Mouse (Mus musculus): Measurements from ENCODE around the gene Kcng4. TPM values are rescaled to one million over a fixed set of nuclear protein-coding genes. Genes with fewer than 3 reads are reported as not detected.

Kcng4 gene
- total RNA-seq, 2 experiments from 2014 or later: 0.06 to 0.16 TPM

- intact Hi-C loops (cut with DNase I): no loop called here
- DNase-seq (ENCODE audit: low spot score): no peak
These were observed 9.0 kb upstream of the Kcng4 start for GRCm38 (mm10) chr8:119644429-119644960.

GRCm38 (mm10) chr8:119642960-119643359 is 7.5 kb upstream of the Kcng4 start:
- intact Hi-C loops (cut with DNase I): no loop called here
- DNase-seq (ENCODE audit: low spot score): no peak

- DNase-seq (ENCODE audit: low spot score): no peak
- intact Hi-C loops (cut with DNase I): no loop called here
These were observed 5.6 kb upstream of the Kcng4 start for GRCm38 (mm10) chr8:119641058-119641457.

- no peak for DNase-seq (ENCODE audit: low spot score)
- intact Hi-C loops (cut with DNase I): no loop called here
These were observed 4.3 kb upstream of the Kcng4 start for GRCm38 (mm10) chr8:119639798-119640197.

- DNase-seq (ENCODE audit: low spot score): no peak
- intact Hi-C loops (cut with DNase I): no loop called here
These were observed 2.8 kb upstream of the Kcng4 start for GRCm38 (mm10) chr8:119638261-119638660.

- no peak for DNase-seq (ENCODE audit: low spot score)
- intact Hi-C loops (cut with DNase I): no loop called here
These were observed 1.9 kb upstream of the Kcng4 start for GRCm38 (mm10) chr8:119637381-119637780.

- intact Hi-C loops (cut with DNase I): no loop called here
- DNase-seq (ENCODE audit: low spot score): no peak
These were observed 1.3 kb upstream of the Kcng4 start for GRCm38 (mm10) chr8:119636766-119637165.

- intact Hi-C loops (cut with DNase I): no loop called here
- no peak for DNase-seq (ENCODE audit: low spot score)
These were observed 478 bp upstream of the Kcng4 start for GRCm38 (mm10) chr8:119635958-119636357.

- DNase-seq (ENCODE audit: low spot score): no peak
- intact Hi-C loops (cut with DNase I): no loop called here
These were observed 704 bp downstream of the Kcng4 start for GRCm38 (mm10) chr8:119634616-119635336.

GRCm38 (mm10) chr8:119632909-119633308 is 2.6 kb downstream of the Kcng4 start:
- no peak for DNase-seq (ENCODE audit: low spot score)
- intact Hi-C loops (cut with DNase I): no loop called here

GRCm38 (mm10) chr8:119632246-119632645 is 3.2 kb downstream of the Kcng4 start:
- no peak for DNase-seq (ENCODE audit: low spot score)
- intact Hi-C loops (cut with DNase I): no loop called here

- DNase-seq (ENCODE audit: low spot score): no peak
- intact Hi-C loops (cut with DNase I): no loop called here
These were observed 4.6 kb downstream of the Kcng4 start for GRCm38 (mm10) chr8:119630841-119631240.

GRCm38 (mm10) chr8:119627613-119628359 is 7.7 kb downstream of the Kcng4 start:
- intact Hi-C loops (cut with DNase I): no loop called here
- DNase-seq (ENCODE audit: low spot score): no peak

GRCm38 (mm10) chr8:119627199-119627598 is 8.3 kb downstream of the Kcng4 start:
- no peak for DNase-seq (ENCODE audit: low spot score)

GRCm38 (mm10) chr8:119625788-119626187 is 9.7 kb downstream of the Kcng4 start:
- no peak for DNase-seq (ENCODE audit: low spot score)
- intact Hi-C loops (cut with DNase I): no loop called here

More at GRCm38 (mm10) chr8:119627199-119627598, 8.3 kb downstream of the Kcng4 start:
- intact Hi-C loops (cut with DNase I): no loop called here

- intact Hi-C loops (cut with DNase I): no loop called here
- DNase-seq (ENCODE audit: low spot score): no peak
These were observed 10.6 kb downstream of the Kcng4 start for GRCm38 (mm10) chr8:119624916-119625315.

GRCm38 (mm10) chr8:119623744-119624143 is 11.7 kb downstream of the Kcng4 start:
- no peak for DNase-seq (ENCODE audit: low spot score)
- intact Hi-C loops (cut with DNase I): no loop called here

- no peak for DNase-seq (ENCODE audit: low spot score)
- intact Hi-C loops (cut with DNase I): no loop called here
These were observed 12.4 kb downstream of the Kcng4 start for GRCm38 (mm10) chr8:119623061-119623460.

GRCm38 (mm10) chr8:119622555-119622954 is 12.9 kb downstream of the Kcng4 start:
- DNase-seq (ENCODE audit: low spot score): no peak
- intact Hi-C loops (cut with DNase I): no loop called here

GRCm38 (mm10) chr8:119620848-119621465 is 14.5 kb downstream of the Kcng4 start:
- intact Hi-C loops (cut with DNase I): no loop called here
- DNase-seq (ENCODE audit: low spot score): no peak

Data from heart, postnatal 25 days (tissue).